Mouse (Mus musculus): ENCODE data around the gene Slf1. TPM values are rescaled to one million over a fixed set of nuclear protein-coding genes. Genes with fewer than 3 reads are reported as not detected.

The Slf1 gene
- polyA plus RNA-seq, 1 experiment: 7.3 TPM

Other genes with a start within 250 kb of the Slf1 start
- gene 2210408I21Rik, start 67 bp upstream of the Slf1 start, polyA plus RNA-seq (2012; rRNA removed): 1.5 and 1.7 TPM in 2 replicates